Mouse (Mus musculus): ENCODE results near the gene Mast4.

GRCm38 (mm10) chr13:102737811-102738210, 596.5 kb downstream of the Mast4 start:
- TF ChIP-seq CTCF (IDR thresholded peaks at IDR 0.05; ENCODE audit: low read depth, low read length) (no peak), POLR2A (IDR thresholded peaks at IDR 0.05; ENCODE audit: extremely low read depth, insufficient read depth, low read length) (no peak)
